Mouse (Mus musculus) brain, embryonic 14.5 days (tissue): Measurements from ENCODE around the gene Amph.

Experiments
- CTCF ChIP-seq: fragments of 200-500 bp; IDR thresholded peaks from 2 replicates; pipeline ENCODE4 v1.5.1; 2012; ENCODE audit warnings: inconsistent platforms, mild to moderate bottlenecking, moderate library complexity, borderline replicate concordance; ENCODE audit not compliant: insufficient read depth, insufficient read length; ENCODE audit errors: extremely low read depth
- POLR2A ChIP-seq: fragments of 200-500 bp; IDR thresholded peaks from 2 replicates; pipeline ENCODE4 v1.6.1; 2012; ENCODE audit warnings: mild to moderate bottlenecking, inconsistent platforms, borderline replicate concordance; ENCODE audit not compliant: poor library complexity, insufficient read depth, insufficient read length, severe bottlenecking; ENCODE audit errors: extremely low read depth

DNA sequence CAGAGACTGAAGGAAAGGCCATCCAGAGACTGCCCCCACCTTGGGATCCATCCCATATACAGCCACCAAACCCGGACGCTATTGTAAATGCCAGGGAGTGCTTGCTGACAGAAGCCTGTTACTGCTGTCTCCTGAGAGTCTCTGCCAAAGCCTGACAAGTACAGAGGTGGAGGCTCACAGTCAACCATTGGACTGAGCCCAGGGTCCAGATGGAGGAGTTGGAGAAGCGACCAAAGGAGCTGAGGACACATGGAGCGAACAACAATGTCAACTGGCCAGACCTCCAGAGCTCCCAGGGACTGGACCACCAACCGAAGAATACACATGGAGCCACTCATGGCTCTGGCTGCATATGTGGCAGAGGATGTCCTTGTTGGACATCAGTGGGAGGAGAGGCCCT is 26.3 kb downstream of the Amph start:
- TF ChIP-seq CTCF: no peak
- no peak for TF ChIP-seq POLR2A
